Mouse (Mus musculus) thymus, postnatal 14 days (tissue): Measurements from ENCODE around the gene Fbxl17.
A peak's percentile ranks its signal among the peaks of the same experiment; 100 is the strongest.

ENCODE experiments used
- DNase-seq: peaks from one replicate; pipeline ENCODE4 v3.0.0; 2021

Gene Fbxl17

DNA sequence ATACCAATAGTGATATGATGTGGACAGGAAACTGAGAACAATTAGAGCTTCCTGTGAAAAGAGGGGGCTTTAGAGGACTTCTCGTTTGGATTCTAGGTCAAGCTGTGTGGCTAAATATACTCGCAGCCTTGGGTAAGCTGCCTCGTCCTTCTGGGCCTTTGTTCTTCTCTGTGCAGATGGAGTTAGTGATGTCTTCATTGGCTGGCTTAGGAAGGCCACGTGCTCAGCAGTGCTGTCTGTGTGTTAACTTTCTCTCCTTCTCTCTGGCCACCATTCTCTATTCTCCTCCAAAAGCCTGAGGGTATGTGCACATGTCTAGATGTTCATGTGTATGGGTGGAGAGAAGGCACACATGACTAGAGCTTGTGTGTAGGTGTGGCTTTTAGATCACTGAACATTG lies 470.7 kb downstream of the Fbxl17 start:
- no peak for DNase-seq

DNA sequence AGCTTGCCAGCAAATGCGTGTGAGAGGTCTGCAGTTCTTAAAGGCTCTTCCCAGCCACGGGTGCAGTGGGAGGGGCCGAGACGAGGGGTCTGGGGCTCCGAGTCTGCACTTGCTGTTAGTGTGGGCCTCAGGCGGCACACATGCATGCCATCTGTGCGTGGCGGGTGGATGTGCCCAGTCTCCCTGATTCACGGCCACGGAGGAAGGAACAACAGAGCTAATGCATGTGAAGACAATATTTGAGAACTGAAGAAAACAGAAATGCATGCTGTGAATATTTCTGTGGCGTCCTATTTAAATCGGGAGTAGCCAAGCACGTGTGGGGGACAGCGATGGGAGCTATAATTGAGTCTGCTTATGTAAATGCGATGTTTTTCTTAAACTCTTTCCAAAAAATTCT lies 474.6 kb downstream of the Fbxl17 start:
- DNase-seq = no peak

DNA sequence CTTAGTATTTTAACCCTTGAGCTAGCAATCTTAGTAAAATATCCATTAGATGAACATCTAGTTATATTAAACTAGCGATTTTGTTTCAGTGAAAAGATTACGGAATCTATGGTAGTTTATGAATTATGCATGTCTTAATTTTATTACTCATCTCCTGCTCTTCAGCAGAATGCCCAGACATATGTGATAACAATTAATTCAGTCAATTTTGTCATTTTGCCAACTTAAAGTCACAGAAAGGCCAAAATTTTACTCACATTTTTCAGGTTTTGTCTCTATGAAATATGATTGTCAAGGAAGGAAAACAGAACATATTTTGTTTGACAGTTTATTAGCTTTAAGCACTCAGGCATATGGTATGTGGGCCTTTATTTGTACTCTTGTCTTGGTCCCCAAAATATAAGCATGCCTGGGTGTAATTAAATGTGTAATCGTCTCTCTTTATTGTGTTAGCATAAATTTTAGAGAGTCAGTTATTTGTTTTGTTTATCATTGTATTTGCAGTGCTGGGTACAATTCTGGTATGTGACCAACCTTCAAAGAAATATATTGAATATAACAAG lies 482.1 kb downstream of the Fbxl17 start:
- no peak for DNase-seq

DNA sequence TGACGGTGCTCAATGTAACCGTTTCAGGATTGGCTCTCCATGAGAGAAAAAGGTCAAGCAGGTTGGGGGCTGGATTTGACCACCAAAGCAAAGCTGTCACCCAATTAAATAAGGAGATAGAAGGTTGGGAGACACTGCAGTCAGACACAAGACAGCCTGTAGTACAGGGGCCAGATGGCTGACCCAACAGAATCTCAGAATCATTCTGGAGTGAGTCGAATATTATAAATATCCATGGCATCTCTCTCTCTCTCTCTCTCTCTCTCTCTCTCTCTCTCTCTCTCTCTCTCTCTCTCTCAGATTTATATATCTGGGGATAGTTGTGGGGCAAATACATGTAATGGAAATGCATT lies 487.3 kb downstream of the Fbxl17 start:
- no peak for DNase-seq

DNA sequence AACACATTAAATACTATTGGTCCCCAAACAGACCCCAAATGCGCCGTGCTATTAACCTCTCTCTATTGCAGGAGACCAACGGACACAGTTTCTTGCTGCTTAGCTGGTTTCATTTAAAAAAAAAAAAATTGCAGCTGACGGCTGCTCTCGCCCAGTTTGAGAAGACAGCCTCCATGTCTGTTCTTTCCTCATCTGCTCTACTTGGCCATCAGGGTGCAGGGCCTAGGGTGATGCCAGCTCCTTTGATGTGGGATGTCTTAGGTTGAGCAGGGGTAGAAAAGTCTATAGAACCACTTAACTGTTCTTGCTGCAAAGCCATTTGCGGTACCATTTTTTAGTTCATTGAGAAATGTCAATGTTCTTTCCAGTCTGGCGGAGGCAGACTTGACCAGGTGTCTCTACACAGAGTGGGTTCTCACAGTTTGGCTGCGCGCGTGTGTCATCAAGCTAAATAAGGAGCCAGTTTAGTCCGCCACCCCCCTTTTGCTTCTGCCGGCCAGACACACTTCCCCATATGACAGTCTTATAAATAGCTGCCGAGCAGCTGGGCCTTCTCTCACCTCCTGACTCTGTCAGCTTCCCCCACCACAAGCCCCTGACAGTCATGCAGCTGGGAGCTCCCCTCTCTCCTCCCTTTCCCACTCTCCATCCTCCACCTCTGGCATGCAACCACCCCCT lies 487.8 kb downstream of the Fbxl17 start:
- DNase-seq = peak; percentile 15

DNA sequence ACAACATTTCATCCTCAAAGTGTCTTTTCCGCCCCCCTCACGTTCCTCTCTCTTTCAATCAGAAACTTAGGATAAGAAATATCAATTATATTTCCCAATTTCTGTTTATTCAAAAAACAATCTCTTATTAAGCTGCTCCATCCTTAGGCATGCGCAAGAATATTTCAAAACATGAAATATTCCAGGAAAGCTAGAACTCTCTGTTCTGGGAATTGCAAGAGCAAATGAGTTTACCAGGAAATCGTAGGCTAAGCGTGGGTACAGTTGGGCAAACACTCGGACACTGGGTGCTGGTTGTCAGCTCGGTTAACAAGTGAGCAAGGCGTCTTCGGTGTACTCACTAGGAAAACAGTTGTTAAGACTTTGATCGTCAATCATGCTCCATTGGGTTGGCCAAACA lies 489.0 kb downstream of the Fbxl17 start:
- DNase-seq = no peak

DNA sequence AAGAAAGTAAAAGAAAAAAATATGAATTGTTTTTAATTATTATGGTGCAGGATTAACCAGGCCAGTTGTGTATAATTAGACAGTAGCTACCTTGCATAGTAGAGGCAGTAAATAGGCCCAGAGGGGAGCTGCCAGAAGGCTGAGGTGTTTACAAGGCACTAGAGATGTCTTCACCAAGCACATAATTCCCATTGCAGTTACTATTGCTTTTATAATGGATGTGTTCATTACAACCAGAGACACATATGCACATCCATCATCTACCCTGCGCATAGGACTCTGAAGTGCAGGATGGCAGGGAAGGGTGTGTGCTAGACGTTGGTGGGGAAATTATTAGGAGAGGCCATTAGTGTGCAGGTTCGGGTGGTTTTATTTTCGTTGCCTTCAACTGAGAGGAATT lies 491.0 kb downstream of the Fbxl17 start:
- no peak for DNase-seq

DNA sequence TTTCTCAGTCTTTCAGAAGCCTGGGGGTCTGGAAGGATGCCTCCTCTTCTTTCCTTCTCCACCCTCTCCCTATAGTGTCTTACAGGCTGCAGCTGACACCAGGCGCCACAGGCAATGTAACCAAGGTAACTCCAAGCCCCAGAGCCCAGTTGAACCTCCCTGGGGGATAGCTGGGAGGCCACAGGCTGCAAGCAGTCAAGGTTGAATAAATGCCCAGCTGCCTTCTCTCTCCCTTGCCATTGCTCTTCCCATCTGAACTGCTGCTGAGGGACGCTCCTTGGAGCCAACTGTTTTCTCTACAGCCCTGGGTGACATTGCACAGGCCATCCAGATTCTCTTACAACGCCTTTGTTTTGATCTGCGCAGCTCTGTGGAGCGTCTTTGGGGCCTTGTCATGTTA lies 491.5 kb downstream of the Fbxl17 start:
- DNase-seq = no peak

DNA sequence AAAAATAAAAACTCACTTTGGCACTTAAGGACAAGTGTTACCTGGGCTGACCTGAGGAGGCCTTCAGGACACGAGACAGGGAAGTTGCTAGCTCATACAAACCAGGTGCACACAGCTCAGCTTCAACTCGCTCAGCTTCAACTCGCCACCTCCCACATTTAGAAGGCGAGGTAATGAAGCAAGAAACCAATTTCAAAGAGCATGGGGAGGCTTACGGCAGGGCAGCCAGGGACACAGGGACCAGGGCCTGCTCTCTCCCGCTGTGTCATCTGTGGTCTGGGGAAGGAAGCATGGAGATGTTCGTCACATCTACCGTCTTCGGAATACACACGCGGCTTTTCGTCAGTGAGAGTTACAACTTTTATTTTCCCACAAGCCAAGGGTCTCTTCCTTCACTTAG lies 491.9 kb downstream of the Fbxl17 start:
- no peak for DNase-seq
